Mouse (Mus musculus) cerebellum, adult (tissue): Measurements from ENCODE around the gene Cox8a.

Experiments
- ATAC-seq: cut with Nextera tagmentation; 2 replicates; pipeline ENCODE4 v1.9.2; 2017; ENCODE audit warnings: mild to moderate bottlenecking, moderate library complexity, mixed read lengths; ENCODE audit not compliant: insufficient number of reproducible peaks, low FRiP score, low TSS enrichment

The Cox8a gene

DNA sequence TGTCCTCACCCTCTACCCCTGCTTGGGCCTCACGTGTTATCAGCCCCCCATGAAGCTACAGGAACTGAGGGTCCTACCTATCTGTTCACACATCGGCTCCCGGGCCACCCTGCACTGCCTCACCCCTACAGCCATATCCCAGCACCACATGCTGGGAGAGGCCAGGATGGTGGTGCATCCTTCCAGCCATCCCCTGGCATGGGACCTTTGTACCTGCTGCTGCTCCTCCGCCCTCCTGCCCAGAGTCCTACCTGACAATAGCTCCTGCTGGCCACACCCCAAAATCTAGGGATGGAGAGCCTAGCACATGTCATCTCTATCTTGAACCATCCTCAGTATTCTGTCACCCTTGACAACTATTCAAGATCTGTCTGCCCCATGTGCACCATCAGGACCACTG lies 28.4 kb downstream of the Cox8a start:
- ATAC-seq: no peak

DNA sequence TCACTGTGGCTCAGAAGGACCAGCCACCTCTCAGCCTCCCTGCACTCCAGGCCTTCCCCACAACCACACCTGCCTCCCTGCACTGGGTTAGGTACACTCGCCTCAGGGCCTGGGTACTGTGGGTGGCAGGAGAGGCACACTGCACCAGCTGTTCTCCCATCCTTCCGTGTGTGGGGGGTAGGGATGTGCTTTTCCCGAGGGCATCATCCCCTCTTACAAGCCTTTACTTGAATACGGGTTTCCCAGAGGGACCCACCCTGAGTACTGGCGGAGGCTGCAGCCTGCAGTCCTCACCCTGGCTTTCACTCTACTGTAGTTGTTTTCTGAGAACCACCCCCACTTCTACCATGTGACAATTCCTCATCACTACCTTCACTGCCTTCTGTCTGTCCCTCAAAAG lies 30.3 kb downstream of the Cox8a start:
- ATAC-seq: no peak

- no peak for ATAC-seq
Observed at GRCm38 (mm10) chr19:7185715-7186291, 31.6 kb downstream of the Cox8a start.

- no peak for ATAC-seq
Observed at GRCm38 (mm10) chr19:7185059-7185458, 32.4 kb downstream of the Cox8a start.

DNA sequence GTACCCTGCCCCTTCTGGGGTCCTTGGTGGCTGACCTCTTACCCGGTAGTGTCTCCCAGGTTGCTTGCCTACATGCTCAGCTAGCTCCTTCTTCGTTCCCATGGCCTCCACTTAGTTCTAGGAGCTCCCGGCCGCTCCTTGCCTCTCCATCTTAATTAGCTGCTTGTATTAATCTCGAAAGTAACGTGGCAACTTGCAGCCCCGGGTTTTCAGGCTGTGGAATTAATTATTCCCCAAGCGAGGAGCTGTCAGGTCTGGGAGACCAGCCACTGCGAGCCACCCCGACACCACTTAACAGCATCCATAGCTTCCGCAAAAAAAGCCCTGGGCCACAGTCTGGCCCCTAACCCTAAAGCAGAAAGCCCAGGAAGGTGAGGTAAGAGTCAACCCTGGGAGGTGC lies 34.0 kb downstream of the Cox8a start:
- ATAC-seq: no peak

DNA sequence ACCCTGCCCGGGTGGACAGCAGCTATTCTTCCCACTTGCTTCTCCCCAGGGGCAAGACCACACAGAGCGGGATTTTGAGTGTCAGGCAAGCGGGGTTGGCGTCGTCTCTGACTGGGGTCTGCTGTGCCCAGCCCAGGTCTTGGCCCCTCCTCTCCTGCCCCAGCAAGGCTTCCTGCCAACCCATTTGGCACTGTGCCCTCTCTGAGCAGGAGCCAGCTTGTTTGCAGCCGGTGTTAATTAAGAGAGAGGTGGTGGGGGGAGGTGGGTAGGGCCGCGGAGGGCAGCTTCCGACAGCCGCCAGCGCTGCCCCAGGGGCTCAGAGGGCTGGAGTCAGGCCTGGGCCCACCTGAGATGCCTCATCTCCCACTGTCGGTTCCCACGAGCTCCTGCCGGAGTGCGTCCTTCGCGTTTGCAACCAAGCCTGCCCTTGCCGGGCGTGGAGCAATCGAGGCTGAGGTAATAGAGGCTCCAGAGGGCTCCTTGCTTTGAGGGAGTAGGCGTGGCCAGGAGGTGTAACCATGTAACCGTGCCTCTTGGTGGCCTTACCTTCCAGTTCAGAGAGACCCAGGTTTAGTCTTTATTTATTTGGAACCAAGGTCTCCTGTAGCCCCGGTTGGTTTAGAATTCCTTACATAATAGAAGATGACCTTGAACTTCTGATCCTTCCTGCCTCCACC lies 35.0 kb downstream of the Cox8a start:
- no peak for ATAC-seq

- ATAC-seq: no peak
Observed at GRCm38 (mm10) chr19:7181496-7181895, 35.9 kb downstream of the Cox8a start.

DNA sequence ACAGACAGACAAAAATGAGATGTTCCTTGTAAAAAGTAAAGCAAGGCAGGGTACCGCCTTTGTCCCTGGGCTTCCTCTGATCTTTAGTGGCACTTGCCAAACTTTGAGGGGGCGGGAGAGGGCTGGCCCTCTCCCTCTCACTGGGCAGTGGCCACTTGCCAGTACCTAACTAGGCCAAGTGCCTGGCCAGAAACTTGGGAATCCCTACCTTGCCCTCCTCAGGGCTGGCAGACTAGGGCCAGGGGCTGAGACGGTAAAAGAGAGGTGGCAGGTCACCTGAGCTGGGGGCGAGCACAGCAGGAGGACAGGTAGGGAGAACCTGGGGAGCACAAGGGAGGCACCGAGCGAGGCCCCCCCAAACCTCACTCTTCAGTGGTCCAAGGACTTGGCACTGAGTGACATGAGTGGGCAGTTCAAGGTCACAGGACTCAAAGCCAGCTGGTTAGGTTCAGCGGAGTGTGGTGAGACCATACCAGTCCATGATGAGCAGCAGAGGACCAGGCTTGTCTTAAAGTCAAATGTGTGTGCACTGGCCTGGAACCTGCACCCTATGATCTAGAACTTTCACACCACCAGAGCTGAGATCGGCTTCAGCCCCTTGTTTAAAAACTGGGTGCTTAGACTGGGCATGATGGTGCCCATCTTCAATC lies 36.5 kb downstream of the Cox8a start:
- ATAC-seq: no peak

GRCm38 (mm10) chr19:7178841-7179452 lies 38.5 kb downstream of the Cox8a start:
- ATAC-seq: no peak

GRCm38 (mm10) chr19:7177804-7178511 lies 39.5 kb downstream of the Cox8a start:
- no peak for ATAC-seq

GRCm38 (mm10) chr19:7176041-7176696 lies 41.2 kb downstream of the Cox8a start:
- no peak for ATAC-seq

DNA sequence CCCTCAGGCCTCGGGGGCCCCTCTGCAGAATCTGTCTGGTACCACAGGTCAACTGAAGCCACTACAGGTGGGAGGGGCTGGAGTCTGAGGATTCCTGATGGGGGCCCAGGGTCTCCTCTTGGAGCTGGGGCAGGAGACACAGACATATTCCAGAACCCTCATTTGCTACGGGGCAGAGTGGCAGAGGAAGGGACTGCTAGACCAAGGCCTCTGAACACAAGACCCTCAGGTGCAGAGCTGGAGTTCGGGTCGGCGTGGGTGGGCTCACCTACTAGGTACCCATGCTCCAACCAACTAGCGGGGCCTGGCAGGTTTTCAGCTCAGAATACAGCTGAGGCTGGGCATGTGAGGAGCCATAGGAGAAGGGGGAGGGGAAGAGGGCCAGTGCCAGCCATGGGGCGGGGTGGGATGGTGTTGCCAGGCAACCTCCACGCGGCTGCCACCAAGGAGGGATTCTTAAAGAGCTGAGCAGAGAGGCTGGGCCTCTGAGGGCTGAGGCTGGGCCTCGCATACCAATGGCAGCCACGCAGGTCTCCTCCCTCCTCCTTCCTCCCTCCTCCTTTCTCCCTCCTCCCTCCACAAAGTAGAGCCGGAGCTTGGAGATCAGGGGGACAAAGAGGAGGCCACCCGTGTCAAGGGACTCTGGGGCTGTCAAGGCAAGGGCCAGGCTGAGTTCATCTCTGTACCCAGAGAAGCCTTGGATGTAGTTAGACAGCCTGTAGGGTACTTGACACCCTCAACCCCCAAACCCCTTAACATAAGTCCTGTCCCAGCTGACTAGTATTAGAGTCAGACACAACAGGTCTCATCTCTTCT lies 45.2 kb downstream of the Cox8a start:
- ATAC-seq: no peak

GRCm38 (mm10) chr19:7171447-7171846 lies 46.0 kb downstream of the Cox8a start:
- no peak for ATAC-seq

- ATAC-seq: no peak
Observed at GRCm38 (mm10) chr19:7170916-7171315, 46.5 kb downstream of the Cox8a start.

GRCm38 (mm10) chr19:7168423-7168822 lies 49.0 kb downstream of the Cox8a start:
- ATAC-seq: no peak

- ATAC-seq: no peak
Observed at GRCm38 (mm10) chr19:7166767-7167166, 50.6 kb downstream of the Cox8a start.

DNA sequence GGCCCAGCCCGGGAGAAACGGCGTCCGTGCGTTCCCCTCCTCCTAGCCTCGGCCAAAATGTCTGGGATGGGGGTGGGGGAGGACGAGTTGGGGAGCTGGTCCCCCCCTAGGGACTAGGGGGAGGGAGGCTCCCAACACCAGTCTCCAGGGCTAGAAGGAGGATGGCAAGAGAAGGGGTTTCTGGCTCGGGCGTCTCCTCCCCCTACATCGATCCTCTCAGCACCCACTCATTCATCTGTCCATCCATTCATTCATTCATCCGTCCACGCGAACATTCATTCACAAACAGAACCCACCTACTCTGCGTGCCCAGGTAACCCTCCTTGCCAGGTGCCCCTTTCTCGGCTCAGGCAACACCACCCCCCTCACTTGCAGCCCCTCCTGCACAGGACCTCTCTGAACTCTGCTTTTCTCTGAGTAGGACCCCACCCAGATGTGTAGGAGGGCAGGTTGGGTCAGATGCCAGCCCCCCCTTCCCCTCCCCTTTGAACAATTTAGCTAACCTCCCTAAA lies 51.2 kb downstream of the Cox8a start:
- ATAC-seq: no peak

DNA sequence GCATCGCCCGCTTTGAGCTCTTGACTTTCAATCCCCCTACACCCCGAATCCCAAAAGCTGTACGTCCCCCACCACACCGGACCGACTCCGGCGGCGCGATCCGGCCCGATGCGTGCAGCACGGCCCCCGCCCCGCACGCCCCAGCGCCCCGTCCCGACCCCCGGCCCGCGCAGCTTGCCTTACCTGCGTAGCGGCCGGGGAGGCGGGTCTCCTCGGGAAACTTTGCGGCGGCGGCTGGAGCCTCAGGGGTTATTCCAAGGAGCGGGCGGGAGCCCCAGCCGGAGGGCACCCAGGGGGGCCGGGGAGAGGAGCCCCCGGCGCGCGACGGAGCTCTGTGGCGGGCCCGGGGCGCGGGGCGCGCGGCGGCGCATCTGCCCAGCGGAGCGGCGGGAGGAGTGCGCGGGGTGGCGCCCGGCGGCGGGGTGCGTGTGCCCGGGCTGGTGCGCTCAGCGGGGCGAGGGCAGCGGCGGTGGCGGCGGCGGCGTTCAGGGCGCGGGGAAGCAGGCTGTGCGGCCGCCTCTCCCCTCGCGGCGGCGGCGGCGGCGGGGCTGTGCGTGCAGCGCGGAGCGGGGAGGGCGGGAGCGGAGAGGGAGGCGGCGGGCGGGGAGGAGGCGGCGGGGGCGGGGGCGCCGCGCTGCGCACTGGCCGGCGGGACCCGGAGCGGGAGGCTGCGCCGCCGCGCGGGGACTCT lies 51.8 kb downstream of the Cox8a start:
- ATAC-seq: 0 out of 2 replicates have a peak, but pooled peaks have one; percentile 9
